Mouse (Mus musculus) intestine, embryonic 16.5 days (tissue): ENCODE measurements around the gene Pgc. TPM values are rescaled to one million over a fixed set of nuclear protein-coding genes. Genes with fewer than 3 reads are reported as not detected.

Source experiments
- ATAC-seq: fragments of 200-750 bp; cut with Nextera tagmentation; 2 replicates; pipeline ENCODE4 v1.8.0; 2017; ENCODE audit warnings: moderate TSS enrichment, moderate library complexity
- H3K27ac ChIP-seq: fragments of 300-500 bp; sonication (generic); 2 replicates; pipeline ENCODE4 v1.5.1; 2014; ENCODE audit warnings: mild to moderate bottlenecking, low read length
- H3K27me3 ChIP-seq: fragments of 300-500 bp; sonication (generic); replicated peaks from 2 replicates; pipeline ENCODE4 v1.6.1; 2014; ENCODE audit warnings: low read length, control low read depth, mixed read lengths; ENCODE audit not compliant: control insufficient read depth, insufficient read depth
- H3K36me3 ChIP-seq: fragments of 300-500 bp; sonication (generic); 2 replicates; pipeline ENCODE4 v1.6.1; 2014; ENCODE audit warnings: low read length, control low read depth; ENCODE audit not compliant: control insufficient read depth, insufficient read depth
- H3K4me1 ChIP-seq: fragments of 300-500 bp; sonication (generic); 2 replicates; pipeline ENCODE4 v1.6.1; 2014; ENCODE audit warnings: low read length, control low read depth, mixed read lengths; ENCODE audit not compliant: control insufficient read depth, insufficient read depth
- H3K4me2 ChIP-seq: fragments of 300-500 bp; sonication (generic); 2 replicates; pipeline ENCODE4 v1.6.1; 2014; ENCODE audit warnings: low read depth, low read length, control low read depth
- H3K4me3 ChIP-seq: fragments of 300-500 bp; sonication (generic); 2 replicates; pipeline ENCODE4 v1.5.1; 2014; ENCODE audit warnings: mild to moderate bottlenecking, low read length
- H3K9ac ChIP-seq: fragments of 300-500 bp; sonication (generic); 2 replicates; pipeline ENCODE4 v1.6.1; 2014; ENCODE audit warnings: low read depth, low read length
- H3K9me3 ChIP-seq: fragments of 300-500 bp; sonication (generic); 2 replicates; pipeline ENCODE4 v1.6.1; 2016; ENCODE audit warnings: low read length, control low read depth; ENCODE audit not compliant: control insufficient read depth
- WGBS: fragments of 180-500 bp; shearing (Covaris S2); extraction: QIAGEN DNeasy Blood & Tissue Kit; methylation state at CpG from one replicate; pipeline ENCODE4 v1.1.7; 2014; 5-methylcytosine and 5-hydroxymethylcytosine counted together
- polyA plus RNA-seq: library from polyadenylated mRNA; unstranded; fragments of >200 nt; fragmentation: Nextera tagmentation; extraction: Ambion mirVana; gene quantifications from 2 replicates; pipeline ENCODE4 v1.2.1, GENCODE M21; 2015

The Pgc gene
- polyA plus RNA-seq, 1 experiment from 2014 or later = 0.68 TPM

GRCm38 (mm10) chr17:47767456-47768141, 41.0 kb downstream of the Pgc start:
- Histone ChIP-seq H3K4me2 (no peak overlapping the region), H3K27me3 (no peaks in the 10 kb centered on the region), H3K27ac (peak overlapping the region; percentile 53), H3K36me3 (no peaks in the 10 kb centered on the region), H3K9me3 (peaks cover 6% of the 10 kb centered on the region; the same call in 1 of the 2 replicates), H3K9ac (no peak overlapping the region), H3K4me1 (peaks cover 19% of the 10 kb centered on the region), H3K4me3 (no peak overlapping the region)
- WGBS = 42% methylated on average over 15 of the region's 17 CpGs
- ATAC-seq = peak; percentile 53

GRCm38 (mm10) chr17:47768707-47769276, 42.1 kb downstream of the Pgc start:
- no peak overlapping the region for H3K4me3 ChIP-seq
- no peak overlapping the region for H3K9ac ChIP-seq
- no peak overlapping the region for H3K4me2 ChIP-seq
- peaks cover 13% of the 10 kb centered on the region for H3K4me1 ChIP-seq
- ATAC-seq = peak; percentile 29
- H3K27ac ChIP-seq = 0 out of 2 replicates have a peak overlapping the region, but pooled peaks have one; percentile 24
- no peaks in the 10 kb centered on the region for H3K27me3 ChIP-seq
- WGBS = 53% methylated on average over 12 of the region's 12 CpGs
- H3K36me3 ChIP-seq = no peaks in the 10 kb centered on the region
- peaks cover 6% of the 10 kb centered on the region; the same call in 1 of the 2 replicates for H3K9me3 ChIP-seq

GRCm38 (mm10) chr17:47769389-47770299, 43.0 kb downstream of the Pgc start:
- peaks cover 13% of the 10 kb centered on the region for H3K4me1 ChIP-seq
- no peaks in the 10 kb centered on the region for H3K27me3 ChIP-seq
- no peak overlapping the region for H3K4me2 ChIP-seq
- no peak overlapping the region for H3K9ac ChIP-seq
- 77% methylated on average over 11 of the region's 11 CpGs for WGBS
- peaks cover 6% of the 10 kb centered on the region; the same call in 1 of the 2 replicates for H3K9me3 ChIP-seq
- ATAC-seq = no peak
- H3K36me3 ChIP-seq = no peaks in the 10 kb centered on the region
- no peak overlapping the region for H3K4me3 ChIP-seq
- no peak overlapping the region for H3K27ac ChIP-seq

- no peak overlapping the region for H3K4me2 ChIP-seq
- H3K36me3 ChIP-seq = no peaks in the 10 kb centered on the region
- no peak overlapping the region for H3K4me3 ChIP-seq
- H3K9ac ChIP-seq = no peak overlapping the region
- H3K9me3 ChIP-seq = peaks cover 6% of the 10 kb centered on the region; the same call in 1 of the 2 replicates
- no peaks in the 10 kb centered on the region for H3K27me3 ChIP-seq
- 0 out of 2 replicates have a peak overlapping the region, but pooled peaks have one; percentile 3 for H3K27ac ChIP-seq
- no peak for ATAC-seq
- WGBS = 58% methylated on average over 6 of the region's 6 CpGs
- H3K4me1 ChIP-seq = 0 out of 2 replicates have a peak, but pooled peaks cover 2% of the 10 kb centered on the region
Observed at GRCm38 (mm10) chr17:47773604-47774003, 47.0 kb downstream of the Pgc start.

- no peak overlapping the region for H3K27ac ChIP-seq
- ATAC-seq = no peak
- no peak overlapping the region for H3K4me2 ChIP-seq
- 69% methylated on average over 2 of the region's 2 CpGs for WGBS
- H3K9ac ChIP-seq = no peak overlapping the region
- H3K4me3 ChIP-seq = no peak overlapping the region
- H3K4me1 ChIP-seq = 0 out of 2 replicates have a peak, but pooled peaks cover 7% of the 10 kb centered on the region
- H3K27me3 ChIP-seq = no peaks in the 10 kb centered on the region
- no peaks in the 10 kb centered on the region for H3K36me3 ChIP-seq
- H3K9me3 ChIP-seq = peaks cover 2% of the 10 kb centered on the region; the same call in 1 of the 2 replicates
Observed at GRCm38 (mm10) chr17:47777141-47777540, 50.5 kb downstream of the Pgc start.

- H3K27ac ChIP-seq = no peak overlapping the region
- H3K36me3 ChIP-seq = no peaks in the 10 kb centered on the region
- no peaks in the 10 kb centered on the region for H3K27me3 ChIP-seq
- H3K4me1 ChIP-seq = 0 out of 2 replicates have a peak, but pooled peaks cover 12% of the 10 kb centered on the region
- no peak for ATAC-seq
- no peak overlapping the region for H3K4me3 ChIP-seq
- no peaks in the 10 kb centered on the region for H3K9me3 ChIP-seq
- no peak overlapping the region for H3K4me2 ChIP-seq
- WGBS = 80% methylated on average over 10 of the region's 10 CpGs
- H3K9ac ChIP-seq = no peak overlapping the region
Observed at GRCm38 (mm10) chr17:47780470-47780869, 53.8 kb downstream of the Pgc start.

GRCm38 (mm10) chr17:47782486-47782885, 55.8 kb downstream of the Pgc start:
- Histone ChIP-seq H3K4me3 (no peak overlapping the region), H3K9ac (no peak overlapping the region), H3K4me2 (no peak overlapping the region), H3K36me3 (no peaks in the 10 kb centered on the region), H3K4me1 (peaks cover 12% of the 10 kb centered on the region; the same call in 1 of the 2 replicates), H3K9me3 (no peaks in the 10 kb centered on the region), H3K27ac (no peak overlapping the region), H3K27me3 (no peaks in the 10 kb centered on the region)
- no peak for ATAC-seq
- WGBS = 78% methylated on average over 3 of the region's 3 CpGs

- no peak overlapping the region for H3K27ac ChIP-seq
- H3K36me3 ChIP-seq = no peaks in the 10 kb centered on the region
- no peak for ATAC-seq
- H3K4me1 ChIP-seq = peaks cover 22% of the 10 kb centered on the region
- no peak overlapping the region for H3K4me3 ChIP-seq
- no peaks in the 10 kb centered on the region for H3K9me3 ChIP-seq
- WGBS = 74% methylated on average over 8 of the region's 8 CpGs
- no peak overlapping the region for H3K4me2 ChIP-seq
- H3K9ac ChIP-seq = no peak overlapping the region
- H3K27me3 ChIP-seq = no peaks in the 10 kb centered on the region
Observed at GRCm38 (mm10) chr17:47783445-47784223, 57.0 kb downstream of the Pgc start.
